Mouse (Mus musculus) liver, embryonic 14.5 days (tissue): Measurements from ENCODE around the gene Fgf10.

Source experiments
- CTCF ChIP-seq: IDR thresholded peaks from 2 replicates; pipeline ENCODE4 v1.5.1; 2016; ENCODE audit warnings: antibody characterized with exemption, low read depth, control low read depth
- EP300 ChIP-seq: IDR thresholded peaks from 2 replicates; pipeline ENCODE4 v1.6.1; 2016; ENCODE audit warnings: antibody characterized with exemption, low read depth

DNA sequence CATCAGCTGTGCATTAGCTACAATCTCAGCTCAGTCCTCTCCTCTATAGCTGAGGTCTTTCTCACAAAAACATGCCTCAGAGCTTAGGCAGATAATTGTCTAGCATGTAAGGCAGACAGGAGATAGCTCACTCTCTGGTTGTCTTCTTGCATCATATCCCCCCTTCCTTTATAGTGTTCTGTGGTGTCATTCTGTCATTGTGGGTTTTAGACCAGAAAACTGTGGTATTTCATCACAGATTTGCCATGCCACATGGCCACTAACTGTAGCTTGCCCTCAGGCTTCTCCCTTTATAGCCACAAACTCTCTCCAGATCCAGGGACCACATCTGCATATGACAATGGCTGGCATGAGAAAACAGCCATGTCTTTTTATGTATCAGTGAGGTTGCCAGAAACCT, 34.1 kb downstream of the Fgf10 start:
- TF ChIP-seq EP300, result no peak
- TF ChIP-seq CTCF, result no peak
